Mouse (Mus musculus) intestine, embryonic 14.5 days (tissue): Measurements from ENCODE around the gene Mybpc3. TPM values are rescaled to one million over a fixed set of nuclear protein-coding genes. Genes with fewer than 3 reads are reported as not detected.

Source experiments
- ATAC-seq: fragments of 200-750 bp; cut with Nextera tagmentation; replicated peaks from 2 replicates; pipeline ENCODE4 v1.8.0; 2017; ENCODE audit warnings: low read depth, moderate number of reproducible peaks, moderate TSS enrichment, moderate library complexity; ENCODE audit not compliant: low FRiP score, low TSS enrichment
- DNase-seq: peaks from one replicate; pipeline ENCODE4 v3.0.0-alpha.2; 2018; ENCODE audit warnings: low spot score
- H3K27ac ChIP-seq: fragments of 300-500 bp; sonication (generic); 2 replicates; pipeline ENCODE4 v1.5.1; 2014; ENCODE audit warnings: low read depth, mild to moderate bottlenecking, control low read depth
- H3K27me3 ChIP-seq: fragments of 300-500 bp; sonication (generic); replicated peaks from 2 replicates; pipeline ENCODE4 v1.6.1; 2014; ENCODE audit warnings: low read length, control low read depth; ENCODE audit not compliant: control insufficient read depth, insufficient read depth
- H3K36me3 ChIP-seq: fragments of 300-500 bp; sonication (generic); 2 replicates; pipeline ENCODE4 v1.6.1; 2014; ENCODE audit warnings: low read length, control low read depth; ENCODE audit not compliant: control insufficient read depth, insufficient read depth
- H3K4me1 ChIP-seq: fragments of 300-500 bp; sonication (generic); replicated peaks from 2 replicates; pipeline ENCODE4 v1.6.1; 2014; ENCODE audit warnings: low read length, control low read depth, mixed read lengths; ENCODE audit not compliant: control insufficient read depth, insufficient read depth
- H3K4me2 ChIP-seq: fragments of 300-500 bp; sonication (generic); 2 replicates; pipeline ENCODE4 v1.6.1; 2014; ENCODE audit warnings: low read length
- H3K4me3 ChIP-seq: fragments of 300-500 bp; sonication (generic); 2 replicates; pipeline ENCODE4 v1.5.1; 2014; ENCODE audit warnings: low read depth, low read length, control low read depth, mixed read lengths
- H3K9ac ChIP-seq: fragments of 300-500 bp; sonication (generic); 2 replicates; pipeline ENCODE4 v1.6.1; 2014; ENCODE audit warnings: mild to moderate bottlenecking, low read length
- H3K9me3 ChIP-seq: fragments of 300-500 bp; sonication (generic); 2 replicates; pipeline ENCODE4 v1.6.1; 2016; ENCODE audit warnings: low read length, control low read depth; ENCODE audit not compliant: control insufficient read depth
- WGBS: fragments of 180-500 bp; shearing (Covaris S2); extraction: QIAGEN DNeasy Blood & Tissue Kit; methylation state at CpG from one replicate; pipeline ENCODE4 v1.1.7; 2014; 5-methylcytosine and 5-hydroxymethylcytosine counted together
- polyA plus RNA-seq: library from polyadenylated mRNA; unstranded; fragments of >200 nt; fragmentation: Nextera tagmentation; extraction: Ambion mirVana; gene quantifications from 2 replicates; pipeline ENCODE4 v1.2.1, GENCODE M21; 2014

The Mybpc3 gene
- polyA plus RNA-seq, 1 experiment from 2014 or later, result not detected

DNA sequence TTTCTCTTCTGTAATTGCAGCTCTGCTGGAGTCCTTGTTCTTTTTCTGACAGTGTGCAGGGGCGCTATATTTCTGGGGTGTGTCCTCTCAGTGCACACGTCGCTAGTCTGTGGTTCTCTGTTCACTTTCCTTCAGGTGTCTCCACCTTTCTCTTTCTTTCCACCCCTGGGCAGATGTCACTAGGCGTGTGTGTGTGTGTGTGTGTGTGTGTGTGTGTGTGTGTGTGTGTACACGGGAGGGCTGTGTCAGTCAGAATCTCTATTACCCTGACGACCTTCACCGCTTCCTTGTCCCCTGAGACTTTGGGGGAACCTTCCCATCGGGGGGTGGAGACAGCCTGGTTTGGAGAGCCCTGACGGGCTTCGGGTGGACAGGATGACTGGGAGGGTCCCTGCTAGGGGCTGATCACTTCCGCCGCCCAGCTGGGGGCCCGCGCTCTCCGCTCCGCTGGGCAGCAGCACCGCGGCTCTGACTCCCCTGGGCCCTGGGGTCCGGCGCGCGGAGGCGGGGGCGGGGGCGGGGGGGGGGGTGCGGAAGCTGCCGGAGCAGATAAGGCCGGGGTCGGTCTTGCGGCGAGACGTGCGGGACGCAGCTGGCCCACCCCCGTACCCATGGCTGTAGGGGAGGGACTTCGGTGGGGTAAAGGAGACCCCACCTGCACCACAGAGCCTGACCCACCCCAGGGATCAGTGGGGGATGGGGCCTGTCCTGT lies 39.5 kb upstream of the Mybpc3 start:
- DNase-seq, result peak; percentile 72
- Histone ChIP-seq H3K4me2 (peak overlapping the region; percentile 64), H3K27me3 (no peaks in the 10 kb centered on the region), H3K36me3 (no peaks in the 10 kb centered on the region), H3K4me1 (no peaks in the 10 kb centered on the region), H3K27ac (no peak overlapping the region), H3K4me3 (peak overlapping the region; percentile 43), H3K9me3 (no peaks in the 10 kb centered on the region), H3K9ac (peak overlapping the region; percentile 46)
- WGBS, result under 1% methylated on average over 24 of the region's 36 CpGs
- peak; percentile 67 for ATAC-seq

DNA sequence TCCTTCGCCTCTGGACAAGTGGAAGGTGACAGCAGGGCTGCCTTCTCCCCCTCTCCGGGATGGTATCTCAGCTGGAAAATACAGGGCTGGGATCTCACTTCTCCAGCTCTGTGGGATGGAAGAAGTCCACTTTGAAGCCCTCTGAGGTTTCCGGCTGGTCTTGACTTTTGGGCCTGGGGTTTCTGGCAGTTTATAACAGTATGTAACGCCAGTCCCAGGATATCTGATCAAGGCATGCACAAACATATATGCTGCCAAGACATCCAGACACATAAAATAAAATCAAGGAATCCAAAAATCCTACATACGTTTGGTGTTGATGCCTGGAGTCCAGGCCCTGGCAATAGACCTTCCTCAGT lies 38.9 kb upstream of the Mybpc3 start:
- peak overlapping the region; percentile 46 for H3K9ac ChIP-seq
- H3K4me1 ChIP-seq, result no peaks in the 10 kb centered on the region
- ATAC-seq (no peak), DNase-seq (no peak)
- H3K9me3 ChIP-seq, result no peaks in the 10 kb centered on the region
- no peaks in the 10 kb centered on the region for H3K36me3 ChIP-seq
- H3K27me3 ChIP-seq, result no peaks in the 10 kb centered on the region
- WGBS, result 31% methylated on average over 5 of the region's 5 CpGs
- H3K27ac ChIP-seq, result no peak overlapping the region
- H3K4me3 ChIP-seq, result peak overlapping the region; percentile 43
- peak overlapping the region; percentile 64 for H3K4me2 ChIP-seq

DNA sequence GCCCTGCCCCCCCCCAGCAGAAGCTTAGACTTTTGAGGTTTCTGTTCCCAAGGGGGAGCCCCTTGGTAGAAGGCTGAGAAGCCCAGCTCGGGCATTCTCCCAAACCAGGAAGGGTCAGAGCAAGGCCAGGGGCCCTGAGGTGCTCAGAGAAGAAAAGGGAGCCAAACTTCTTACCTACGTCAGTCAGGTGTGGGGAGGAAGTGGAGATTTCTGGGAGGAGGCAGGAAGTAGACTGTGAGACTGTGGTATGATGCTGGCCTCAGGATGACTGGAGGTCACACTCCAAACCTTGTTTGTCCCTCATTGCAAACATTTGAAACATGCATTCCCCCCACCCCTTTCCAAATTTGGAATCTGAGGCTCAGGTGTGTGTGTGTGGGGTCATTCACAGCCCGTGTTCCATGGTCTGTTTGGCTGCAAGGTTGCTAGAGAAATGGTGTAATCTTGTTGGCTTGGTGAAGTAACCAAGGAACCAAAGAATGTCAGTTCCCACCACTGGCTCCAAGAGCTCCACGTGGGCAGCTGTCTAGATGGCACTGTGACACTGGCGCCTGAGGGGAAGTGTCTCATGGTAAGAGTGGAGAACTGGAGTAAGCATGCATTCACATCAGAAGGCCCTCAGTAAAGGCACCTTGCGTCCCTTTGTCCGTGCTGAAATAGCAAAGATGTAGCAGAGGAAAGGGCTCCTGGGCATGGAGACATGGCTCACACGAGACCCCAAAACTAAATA lies 37.0 kb upstream of the Mybpc3 start:
- no peak overlapping the region for H3K9ac ChIP-seq
- no peak overlapping the region for H3K4me3 ChIP-seq
- H3K4me2 ChIP-seq, result no peak overlapping the region
- H3K4me1 ChIP-seq, result no peaks in the 10 kb centered on the region
- H3K36me3 ChIP-seq, result no peaks in the 10 kb centered on the region
- H3K27ac ChIP-seq, result no peak overlapping the region
- no peaks in the 10 kb centered on the region for H3K27me3 ChIP-seq
- 69% methylated on average over 8 of the region's 8 CpGs for WGBS
- ATAC-seq (no peak), DNase-seq (no peak)
- H3K9me3 ChIP-seq, result no peaks in the 10 kb centered on the region

DNA sequence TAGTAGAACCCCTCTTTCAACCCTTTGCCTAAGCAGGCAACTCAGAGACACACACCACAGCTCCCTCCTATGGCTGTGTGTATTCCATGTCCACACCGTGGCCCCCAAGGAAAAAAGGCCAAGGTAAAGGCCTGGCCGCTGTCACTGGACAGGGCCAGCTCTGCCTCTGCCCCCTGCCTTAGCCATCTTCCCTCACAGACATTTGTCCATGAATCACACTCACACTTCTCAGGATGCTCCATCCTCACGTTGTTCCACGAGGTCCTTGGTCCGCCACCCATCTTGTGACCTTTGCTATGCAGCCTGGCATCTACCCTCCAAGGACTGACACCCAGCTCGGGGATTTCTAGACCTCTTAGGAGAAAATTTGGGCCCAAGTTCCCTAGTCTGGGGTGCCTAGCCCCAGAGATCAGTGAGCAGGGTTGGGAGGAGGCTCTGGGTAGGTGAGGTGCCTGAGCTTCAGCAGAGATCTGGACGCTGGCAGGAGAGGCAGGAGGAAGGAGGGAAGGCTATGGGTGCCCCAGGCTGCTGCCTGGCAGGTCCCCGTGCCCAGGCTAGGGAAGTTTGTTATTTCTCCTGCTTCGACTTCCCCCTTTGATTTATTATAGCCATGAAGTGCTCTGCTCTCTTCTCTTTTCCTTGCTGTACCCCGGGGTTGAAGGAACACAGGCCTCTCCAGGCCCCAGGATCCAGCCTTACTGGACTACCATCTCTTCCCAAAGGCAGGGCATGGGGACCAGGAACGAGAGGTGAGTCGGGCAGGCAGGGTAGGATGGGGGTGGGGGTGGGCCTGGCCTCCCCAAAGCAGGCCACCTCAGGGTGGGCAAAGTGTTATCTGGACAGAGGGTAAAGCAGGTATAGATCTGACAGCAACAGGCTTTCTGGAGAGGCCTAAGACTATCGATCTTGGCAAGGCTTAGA lies 35.9 kb upstream of the Mybpc3 start, which contains the start of gene Spi1:
Spi1 (plus strand) TSS at position 616 of the 921 bp plus-strand sequence.
- Histone ChIP-seq H3K27me3 (no peaks in the 10 kb centered on the region), H3K9me3 (no peaks in the 10 kb centered on the region), H3K27ac (no peak within 1 kb of the TSS), H3K4me2 (no peak within 1 kb of the TSS), H3K4me3 (no peak within 1 kb of the TSS), H3K36me3 (no peaks in the 10 kb centered on the region), H3K9ac (no peak within 1 kb of the TSS), H3K4me1 (no peaks in the 10 kb centered on the region)
- 66% methylated on average over 13 of the region's 13 CpGs for WGBS
- DNase-seq, result no peak
- ATAC-seq, result no peak

DNA sequence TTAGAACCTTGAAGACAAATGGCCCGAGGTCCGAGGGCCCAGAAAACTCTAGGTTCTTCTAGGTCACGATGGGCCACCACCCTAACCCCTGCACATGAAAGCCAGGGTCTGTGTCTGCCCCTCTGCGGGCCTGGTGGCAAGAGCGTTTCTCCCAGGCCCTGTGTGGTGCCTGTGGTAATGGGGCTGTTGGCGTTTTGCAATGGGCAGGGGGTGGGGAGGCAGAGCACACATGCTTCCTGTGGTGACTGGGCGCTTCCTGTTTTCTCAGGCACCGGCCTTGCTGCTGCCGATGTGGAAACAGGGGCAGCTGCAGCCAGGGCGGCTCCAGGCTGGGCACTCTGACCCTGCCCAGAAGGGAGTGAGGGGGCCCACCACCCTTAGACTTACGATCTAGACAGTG lies 35.1 kb upstream of the Mybpc3 start:
- H3K9ac ChIP-seq, result no peak overlapping the region
- H3K36me3 ChIP-seq, result no peaks in the 10 kb centered on the region
- 66% methylated on average over 11 of the region's 11 CpGs for WGBS
- no peak for DNase-seq
- no peaks in the 10 kb centered on the region for H3K27me3 ChIP-seq
- H3K4me2 ChIP-seq, result no peak overlapping the region
- no peak overlapping the region for H3K4me3 ChIP-seq
- no peak overlapping the region for H3K27ac ChIP-seq
- H3K9me3 ChIP-seq, result no peaks in the 10 kb centered on the region
- no peak for ATAC-seq
- H3K4me1 ChIP-seq, result no peaks in the 10 kb centered on the region

DNA sequence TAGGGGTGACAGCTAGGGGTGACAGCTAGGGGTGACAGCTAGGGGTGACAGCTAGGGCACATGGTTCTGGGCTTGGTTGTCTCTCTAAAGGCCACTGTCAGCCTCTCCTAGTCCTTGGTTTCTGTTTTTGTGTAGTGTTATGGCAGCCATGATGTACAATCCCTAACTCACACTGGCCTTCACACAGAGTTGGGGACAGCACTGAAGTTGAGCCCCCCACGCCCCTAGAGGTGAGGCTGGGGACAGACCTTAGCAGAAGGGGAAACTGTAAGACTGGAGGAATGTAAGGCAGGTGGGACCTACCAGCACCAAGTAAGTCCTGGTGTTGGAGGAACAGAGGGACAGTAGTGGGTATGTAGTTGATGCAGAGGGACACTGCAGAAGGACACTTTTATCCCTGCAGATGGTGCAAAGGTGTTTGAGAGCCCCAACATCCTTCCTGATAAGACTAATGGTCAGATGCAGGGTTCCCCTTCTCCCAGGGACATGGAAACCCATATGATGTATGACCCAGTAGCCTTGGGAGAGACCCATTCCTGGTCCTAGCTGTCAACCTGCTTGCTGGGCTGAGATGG lies 34.5 kb upstream of the Mybpc3 start:
- ATAC-seq (no peak), DNase-seq (no peak)
- H3K36me3 ChIP-seq, result no peaks in the 10 kb centered on the region
- 56% methylated on average over 1 of the region's 1 CpGs for WGBS
- H3K4me2 ChIP-seq, result no peak overlapping the region
- H3K4me1 ChIP-seq, result no peaks in the 10 kb centered on the region
- no peak overlapping the region for H3K9ac ChIP-seq
- no peaks in the 10 kb centered on the region for H3K27me3 ChIP-seq
- H3K4me3 ChIP-seq, result no peak overlapping the region
- H3K9me3 ChIP-seq, result no peaks in the 10 kb centered on the region
- no peak overlapping the region for H3K27ac ChIP-seq

DNA sequence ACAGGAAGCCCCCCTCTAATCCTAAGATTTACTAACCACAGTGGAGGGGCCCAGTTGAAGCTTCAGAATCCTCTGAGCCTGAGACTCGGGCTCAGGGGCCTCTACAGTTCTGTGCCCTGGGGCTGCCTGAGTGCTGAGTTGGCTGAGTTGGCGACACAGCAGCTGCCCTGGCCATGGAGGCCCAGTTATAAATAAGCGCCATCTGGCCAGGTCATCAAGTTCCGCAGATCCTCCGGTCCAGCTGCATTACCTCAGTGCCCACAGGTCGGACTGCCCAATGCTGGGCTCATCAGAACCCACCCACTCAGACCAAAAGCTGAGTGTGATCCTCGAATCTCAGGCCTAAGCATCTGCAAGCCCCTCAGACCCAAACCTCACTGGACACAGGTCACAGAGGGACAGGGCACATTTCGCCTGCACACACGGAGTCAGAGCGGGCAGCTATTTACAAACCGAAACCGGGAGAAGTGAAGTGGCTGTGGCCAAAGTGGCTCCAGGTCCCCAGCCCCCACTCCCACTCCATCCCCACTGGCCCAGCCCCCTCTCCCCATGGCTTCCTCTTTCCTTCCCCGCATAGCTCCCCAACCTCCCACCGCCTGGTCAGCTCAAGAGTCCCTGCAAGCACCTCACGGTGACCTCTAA lies 33.6 kb upstream of the Mybpc3 start:
- WGBS, result 77% methylated on average over 15 of the region's 15 CpGs

More for the DNA sequence above, 33.6 kb upstream of the Mybpc3 start:
- no peak for DNase-seq
- no peak for ATAC-seq
- Histone ChIP-seq H3K27ac (no peak overlapping the region), H3K36me3 (no peaks in the 10 kb centered on the region), H3K9ac (no peak overlapping the region), H3K9me3 (no peaks in the 10 kb centered on the region), H3K4me2 (no peak overlapping the region), H3K27me3 (no peaks in the 10 kb centered on the region), H3K4me3 (no peak overlapping the region), H3K4me1 (no peaks in the 10 kb centered on the region)
